Mouse (Mus musculus) kidney, embryonic 14.5 days (tissue): ENCODE results near the gene Six5. TPM values are rescaled to one million over a fixed set of nuclear protein-coding genes. Genes with fewer than 3 reads are reported as not detected.

Source experiments
- ATAC-seq: fragments of 200-750 bp; cut with Nextera tagmentation; 2 replicates; pipeline ENCODE4 v1.8.0; 2017; ENCODE audit warnings: moderate number of reproducible peaks, mild to moderate bottlenecking, moderate TSS enrichment, moderate library complexity; ENCODE audit not compliant: low FRiP score, low TSS enrichment
- H3K27ac ChIP-seq: fragments of 300-500 bp; sonication (generic); 2 replicates; pipeline ENCODE4 v1.5.1; 2014; ENCODE audit warnings: low read depth, mild to moderate bottlenecking, low read length, moderate library complexity, mixed read lengths
- H3K27me3 ChIP-seq: fragments of 300-500 bp; sonication (generic); 2 replicates; pipeline ENCODE4 v1.6.1; 2014; ENCODE audit warnings: mild to moderate bottlenecking, low read length; ENCODE audit not compliant: control insufficient read depth, insufficient read depth
- H3K36me3 ChIP-seq: fragments of 300-500 bp; sonication (generic); 2 replicates; pipeline ENCODE4 v1.6.1; 2014; ENCODE audit warnings: low read length, mixed read lengths; ENCODE audit not compliant: control insufficient read depth, insufficient read depth
- H3K4me1 ChIP-seq: fragments of 300-500 bp; sonication (generic); 2 replicates; pipeline ENCODE4 v1.6.1; 2014; ENCODE audit warnings: low read length, mixed read lengths; ENCODE audit not compliant: control insufficient read depth, insufficient read depth
- H3K4me2 ChIP-seq: fragments of 300-500 bp; sonication (generic); replicated peaks from 2 replicates; pipeline ENCODE4 v1.6.1; 2014; ENCODE audit warnings: low read depth, mild to moderate bottlenecking, low read length
- H3K4me3 ChIP-seq: fragments of 300-500 bp; sonication (generic); 2 replicates; pipeline ENCODE4 v1.5.1; 2014; ENCODE audit warnings: mild to moderate bottlenecking, low read length
- H3K9ac ChIP-seq: fragments of 300-500 bp; sonication (generic); 2 replicates; pipeline ENCODE4 v1.6.1; 2014; ENCODE audit warnings: low read depth, mild to moderate bottlenecking, low read length, moderate library complexity
- H3K9me3 ChIP-seq: fragments of 300-500 bp; sonication (generic); 2 replicates; pipeline ENCODE4 v1.6.1; 2016; ENCODE audit warnings: low read length; ENCODE audit not compliant: control insufficient read depth
- WGBS: fragments of 180-500 bp; shearing (Covaris S2); extraction: QIAGEN DNeasy Blood & Tissue Kit; methylation state at CpG from one replicate; pipeline ENCODE4 v1.1.7; 2014; 5-methylcytosine and 5-hydroxymethylcytosine counted together
- polyA plus RNA-seq: library from polyadenylated mRNA; unstranded; fragments of >200 nt; fragmentation: Nextera tagmentation; extraction: Ambion mirVana; gene quantifications from 2 replicates; pipeline ENCODE4 v1.2.1, GENCODE M21; 2014

The Six5 gene
- polyA plus RNA-seq, 1 experiment from 2014 or later: 13.3 TPM

- ATAC-seq: no peak
- H3K9me3 ChIP-seq: no peaks in the 10 kb centered on the region
- H3K27ac ChIP-seq: no peak overlapping the region
- peaks cover 26% of the 10 kb centered on the region for H3K4me1 ChIP-seq
- 33% methylated on average over 14 of the region's 17 CpGs for WGBS
- H3K36me3 ChIP-seq: peaks cover 24% of the 10 kb centered on the region
- no peak overlapping the region; the same call in 1 of the 2 replicates for H3K4me3 ChIP-seq
- H3K4me2 ChIP-seq: peak overlapping the region; percentile 95
- H3K9ac ChIP-seq: peak overlapping the region; percentile 14; the same call in 1 of the 2 replicates
- no peaks in the 10 kb centered on the region for H3K27me3 ChIP-seq
Measured at GRCm38 (mm10) chr7:19091913-19092312, 2.5 kb upstream of the Six5 start.

- Histone ChIP-seq H3K9me3 (no peaks in the 10 kb centered on the region), H3K4me1 (peaks cover 32% of the 10 kb centered on the region), H3K9ac (peak overlapping the region; percentile 14), H3K4me3 (peak overlapping the region; percentile 78), H3K36me3 (peaks cover 26% of the 10 kb centered on the region), H3K27me3 (no peaks in the 10 kb centered on the region), H3K27ac (peak overlapping the region; percentile 82), H3K4me2 (peak overlapping the region; percentile 95)
- WGBS: 4% methylated on average over 38 of the region's 38 CpGs
- peak; percentile 48 for ATAC-seq
Measured at GRCm38 (mm10) chr7:19092381-19093173, 1.8 kb upstream of the Six5 start.

GRCm38 (mm10) chr7:19093174-19093521, 1.2 kb upstream of the Six5 start:
- Histone ChIP-seq H3K36me3 (peaks cover 26% of the 10 kb centered on the region), H3K4me3 (peak overlapping the region; percentile 78), H3K4me1 (peaks cover 33% of the 10 kb centered on the region), H3K4me2 (peak overlapping the region; percentile 95), H3K9ac (peak overlapping the region; percentile 14), H3K27ac (peak overlapping the region; percentile 82), H3K27me3 (no peaks in the 10 kb centered on the region), H3K9me3 (no peaks in the 10 kb centered on the region)
- ATAC-seq: peak; percentile 51
- under 1% methylated on average over 8 of the region's 15 CpGs for WGBS

GRCm38 (mm10) chr7:19093537-19094385, 633 bp upstream of the Six5 start:
- peak overlapping the region; percentile 87 for H3K27ac ChIP-seq
- H3K4me2 ChIP-seq: peak overlapping the region; percentile 95
- peaks cover 22% of the 10 kb centered on the region for H3K36me3 ChIP-seq
- 1% methylated on average over 45 of the region's 45 CpGs for WGBS
- H3K27me3 ChIP-seq: no peaks in the 10 kb centered on the region
- peaks cover 33% of the 10 kb centered on the region for H3K4me1 ChIP-seq
- peak overlapping the region; percentile 92 for H3K9ac ChIP-seq
- ATAC-seq: peak; percentile 86
- H3K9me3 ChIP-seq: no peaks in the 10 kb centered on the region
- H3K4me3 ChIP-seq: peak overlapping the region; percentile 78

- Histone ChIP-seq H3K4me2 (peak overlapping the region; percentile 95), H3K4me1 (peaks cover 33% of the 10 kb centered on the region), H3K36me3 (peaks cover 22% of the 10 kb centered on the region), H3K9ac (peak overlapping the region; percentile 92), H3K9me3 (no peaks in the 10 kb centered on the region), H3K4me3 (peak overlapping the region; percentile 78), H3K27ac (peak overlapping the region; percentile 87), H3K27me3 (no peaks in the 10 kb centered on the region)
- under 1% methylated on average over 77 of the region's 87 CpGs for WGBS
- ATAC-seq: 0 out of 2 replicates have a peak, but pooled peaks have one; percentile 1
Measured at GRCm38 (mm10) chr7:19094826-19095750, 694 bp downstream of the Six5 start.

GRCm38 (mm10) chr7:19095751-19096110, 1.3 kb downstream of the Six5 start:
- ATAC-seq: peak; percentile 15
- H3K4me2 ChIP-seq: peak overlapping the region; percentile 95
- H3K27me3 ChIP-seq: no peaks in the 10 kb centered on the region
- no peaks in the 10 kb centered on the region for H3K9me3 ChIP-seq
- peak overlapping the region; percentile 92 for H3K9ac ChIP-seq
- H3K36me3 ChIP-seq: peaks cover 16% of the 10 kb centered on the region
- H3K27ac ChIP-seq: peak overlapping the region; percentile 87
- H3K4me3 ChIP-seq: peak overlapping the region; percentile 78
- peaks cover 33% of the 10 kb centered on the region for H3K4me1 ChIP-seq
- whole genome bisulfite sequencing: 0% methylated on average over 19 of the region's 19 CpGs

GRCm38 (mm10) chr7:19096421-19096976, 2.1 kb downstream of the Six5 start:
- peak overlapping the region; percentile 92 for H3K9ac ChIP-seq
- H3K36me3 ChIP-seq: peaks cover 15% of the 10 kb centered on the region
- peak overlapping the region; percentile 87 for H3K27ac ChIP-seq

GRCm38 (mm10) chr7:19097217-19097616, 2.8 kb downstream of the Six5 start:
- peaks cover 28% of the 10 kb centered on the region for H3K4me1 ChIP-seq
- no peak overlapping the region for H3K9ac ChIP-seq
- 51% methylated on average over 2 of the region's 2 CpGs for WGBS
- ATAC-seq: no peak
- no peaks in the 10 kb centered on the region for H3K9me3 ChIP-seq
- no peaks in the 10 kb centered on the region for H3K27me3 ChIP-seq
- H3K27ac ChIP-seq: no peak overlapping the region
- H3K36me3 ChIP-seq: peaks cover 10% of the 10 kb centered on the region
- H3K4me3 ChIP-seq: no peak overlapping the region
- no peak overlapping the region for H3K4me2 ChIP-seq

More at GRCm38 (mm10) chr7:19096421-19096976, 2.1 kb downstream of the Six5 start:
- Histone ChIP-seq H3K9me3 (no peaks in the 10 kb centered on the region), H3K27me3 (no peaks in the 10 kb centered on the region), H3K4me2 (peak overlapping the region; percentile 95), H3K4me1 (peaks cover 33% of the 10 kb centered on the region), H3K4me3 (peak overlapping the region; percentile 78)
- WGBS: 48% methylated on average over 5 of the region's 5 CpGs
- no peak for ATAC-seq
